Mouse (Mus musculus) Patski (cell line): ENCODE results near the gene Mroh2a. TPM values are rescaled to one million over a fixed set of nuclear protein-coding genes. Genes with fewer than 3 reads are reported as not detected.

Experiments
- ATAC-seq: fragments of 100-300 bp; one replicate; pipeline ENCODE4 v1.8.0; 2021
- CTCF ChIA-PET: fragments of 350-600 bp; sonication (Branson Sonifier 250); formaldehyde crosslinking; loops from one replicate; lab custom pipeline; 2022; ENCODE audit warnings: inconsistent platforms; lab: Charles Lee
- POLR2A ChIA-PET: fragments of 350-600 bp; sonication (Branson Sonifier 250); formaldehyde crosslinking; loops from one replicate; lab custom pipeline; 2022; ENCODE audit warnings: antibody characterized with exemption, inconsistent platforms; lab: Charles Lee
- DNase-seq: peaks from one replicate; pipeline ENCODE4 v3.0.0-alpha.2; 2011; ENCODE audit warnings: low read depth, low spot score
- H3K27me3 ChIP-seq: fragments of 371-371 bp; one replicate; pipeline ENCODE4 v1.5.1; 2021
- CTCF ChIP-seq: fragments of 100-300 bp; IDR thresholded peaks from one replicate; pipeline ENCODE4 v1.5.1; 2021
- in situ Hi-C: fragments of 300-500 bp; cut with MboI; formaldehyde crosslinking; loops from 3 replicates; pipeline ENCODE4 v1.11.1; 2018; ENCODE audit warnings: low pct_unique_long_range_greater_than_20kb, mixed read lengths
- polyA plus RNA-seq: library from polyadenylated mRNA; unstranded; gene quantifications from one replicate; pipeline ENCODE4 v1.2.3, GENCODE M21; 2021

The Mroh2a gene
- polyA plus RNA-seq, 1 experiment from 2014 or later, result 2.3 TPM

DNA sequence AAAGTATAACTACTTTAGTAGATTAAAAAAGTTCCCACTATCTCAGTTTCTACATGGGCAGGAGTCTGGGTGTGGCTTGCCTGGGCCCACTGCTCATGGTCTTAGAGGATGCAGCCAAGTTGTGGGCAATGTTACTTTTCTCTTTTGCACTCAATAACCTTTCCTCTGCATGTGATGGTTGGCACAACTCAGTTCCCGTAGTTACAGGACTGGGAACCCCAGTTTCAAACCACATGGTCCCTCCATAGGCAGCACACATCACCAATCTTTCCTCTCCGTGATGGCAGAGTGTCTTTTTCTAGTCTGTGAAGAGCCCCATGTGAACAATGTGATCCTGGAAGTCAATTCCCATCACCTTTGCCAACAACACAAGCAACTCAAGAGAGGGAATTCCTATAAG lies 696 bp downstream of the Mroh2a start:
- ChIA-PET CTCF (no interaction called here), POLR2A (no interaction called here)
- TF ChIP-seq CTCF, result no peak
- ATAC-seq (no peak), DNase-seq (no peak)
- no peaks in the 10 kb centered on the region for H3K27me3 ChIP-seq
- in situ Hi-C loops, result no loop called here

DNA sequence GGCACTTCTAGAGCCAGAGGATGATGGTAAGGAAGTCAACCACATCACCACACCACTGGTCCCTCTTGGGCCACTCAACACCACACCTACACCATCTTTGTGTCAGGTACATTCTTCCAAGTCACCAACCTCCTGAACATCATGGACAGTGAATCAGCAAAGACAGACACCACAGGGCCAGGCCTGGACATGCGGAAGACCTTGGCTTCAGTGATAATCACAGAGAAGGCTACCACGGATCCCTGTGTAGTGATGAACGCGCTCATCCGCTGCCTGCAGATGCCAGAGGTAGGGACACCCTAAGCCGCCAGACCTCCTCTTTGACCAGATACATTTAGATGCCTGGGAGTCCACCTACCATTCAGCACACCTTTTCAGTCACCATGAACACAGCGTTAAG lies 1.3 kb downstream of the Mroh2a start:
- H3K27me3 ChIP-seq, result no peaks in the 10 kb centered on the region
- ATAC-seq (no peak), DNase-seq (no peak)
- in situ Hi-C loops, result no loop called here
- TF ChIP-seq CTCF, result no peak
- CTCF ChIA-PET, result no interaction called here
- POLR2A ChIA-PET, result no interaction called here

DNA sequence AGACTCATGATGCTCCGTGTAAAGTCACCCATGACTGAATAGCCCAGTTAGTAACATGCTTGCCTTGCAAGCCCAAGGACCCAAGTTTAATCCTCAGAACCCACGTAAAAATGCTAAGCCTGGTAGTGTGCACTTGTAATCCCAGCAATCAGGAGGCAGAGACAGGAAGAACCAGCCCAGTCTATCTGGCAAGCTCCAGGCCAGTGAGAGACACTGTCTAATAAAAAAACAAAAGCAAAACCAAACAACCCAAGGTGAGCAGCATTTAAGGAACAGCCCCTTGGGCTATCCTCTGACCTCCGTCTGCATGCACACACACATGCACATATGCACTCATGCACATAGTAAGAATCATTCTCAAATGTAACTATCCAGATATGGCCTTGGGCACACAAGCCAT lies 2.8 kb downstream of the Mroh2a start:
- DNase-seq (no peak), ATAC-seq (no peak)
- CTCF ChIA-PET, result no interaction called here
- no peak for TF ChIP-seq CTCF
- H3K27me3 ChIP-seq, result no peaks in the 10 kb centered on the region
- POLR2A ChIA-PET, result no interaction called here
- in situ Hi-C loops, result no loop called here

DNA sequence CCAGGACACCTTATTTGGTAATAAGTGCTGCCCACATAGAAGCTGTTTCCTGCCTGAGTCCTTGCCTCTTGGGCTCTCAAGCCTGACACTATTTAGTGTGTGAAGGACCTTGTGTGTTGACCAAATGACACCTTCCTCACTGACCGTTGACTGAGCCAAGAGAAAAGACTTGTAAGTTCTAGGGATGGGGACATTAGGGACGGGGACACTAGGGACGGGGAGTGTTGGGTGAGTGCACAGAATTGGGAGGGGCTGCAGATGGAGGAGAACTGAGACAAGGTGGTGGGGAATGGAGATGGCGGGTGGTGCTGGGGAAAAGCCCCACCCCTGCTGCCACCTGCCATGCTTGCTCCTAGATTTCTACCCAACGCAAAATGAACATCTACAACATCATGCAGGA lies 3.2 kb downstream of the Mroh2a start:
- ChIA-PET POLR2A (no interaction called here), CTCF (interaction anchor here (1.5 kb wide), 1 partner anchor 34 kb away, joined by 4 read pairs; no protein-coding TSS in a partner anchor)
- ATAC-seq, result no peak
- in situ Hi-C loops, result no loop called here
- no peaks in the 10 kb centered on the region for H3K27me3 ChIP-seq
- no peak for TF ChIP-seq CTCF
- DNase-seq, result no peak

DNA sequence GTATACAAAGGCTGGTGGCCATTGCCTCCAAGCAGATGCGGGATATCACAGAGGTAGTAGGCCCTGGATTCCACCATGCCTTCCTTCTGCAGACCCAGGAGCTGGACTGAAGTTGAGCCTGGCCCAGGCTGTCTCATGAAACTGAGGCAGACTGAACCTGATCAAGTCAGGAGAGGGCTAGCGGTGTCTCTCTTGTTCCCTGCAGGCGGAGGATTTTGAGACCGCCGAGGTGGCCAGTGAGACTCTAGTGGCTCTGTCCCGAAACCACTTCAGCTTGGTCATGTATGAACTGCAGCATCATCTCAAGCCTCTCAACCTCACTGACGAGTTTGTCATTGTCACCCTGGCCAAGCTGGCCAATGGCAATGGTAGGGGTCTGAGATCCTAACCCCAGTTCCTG lies 3.6 kb downstream of the Mroh2a start:
- H3K27me3 ChIP-seq, result no peaks in the 10 kb centered on the region
- in situ Hi-C loops, result no loop called here
- DNase-seq (no peak), ATAC-seq (no peak)
- POLR2A ChIA-PET, result no interaction called here
- CTCF ChIA-PET, result interaction anchor here (1.1 to 1.5 kb wide), 2 partner anchors 8 to 33 kb away, joined by 3 to 4 read pairs; no protein-coding TSS in a partner anchor
- TF ChIP-seq CTCF, result no peak

DNA sequence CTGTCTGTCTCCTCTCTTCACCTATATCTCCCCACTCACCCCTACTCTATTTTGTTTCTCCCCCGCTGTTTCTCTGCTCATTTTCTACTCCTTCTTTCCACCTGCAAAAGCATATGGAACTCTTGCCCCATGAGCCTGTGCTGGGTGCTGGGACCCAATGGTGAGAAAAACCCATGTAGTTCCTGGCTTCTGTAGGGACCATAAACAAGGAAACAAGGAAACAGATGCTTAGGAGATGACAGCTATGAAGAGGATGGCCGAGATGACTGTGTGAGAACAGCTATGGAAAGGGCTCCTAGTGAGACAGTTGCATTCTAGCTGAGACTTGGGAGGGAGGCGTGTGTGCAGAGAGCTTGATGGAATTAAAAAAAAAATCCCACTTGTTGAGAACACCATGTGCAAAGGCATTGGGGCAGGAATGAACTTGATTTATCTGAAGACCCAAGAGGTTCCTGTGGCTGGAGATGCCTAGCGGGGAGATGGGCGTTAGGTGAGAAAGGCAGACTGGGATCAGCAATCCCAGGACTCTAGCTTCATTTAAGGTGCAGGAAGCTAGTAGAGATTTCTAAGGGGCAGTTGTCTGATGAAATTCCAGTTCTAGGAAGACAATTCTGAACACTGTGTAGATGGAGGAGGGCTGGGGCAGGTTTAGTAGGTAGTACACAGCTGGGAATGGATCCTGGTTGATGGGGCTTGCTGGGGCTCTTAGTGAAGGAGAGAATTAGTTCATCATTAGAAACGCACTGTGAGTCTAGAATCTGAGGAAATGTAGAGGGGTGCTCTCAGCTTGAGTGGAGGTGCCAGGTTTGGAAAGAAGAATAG lies 4.4 kb downstream of the Mroh2a start:
- DNase-seq, result no peak
- H3K27me3 ChIP-seq, result no peaks in the 10 kb centered on the region
- no peak for TF ChIP-seq CTCF
- ChIA-PET POLR2A (interaction anchor here (1.0 kb wide), 1 partner anchor 21 kb away, joined by 3 read pairs; no protein-coding TSS in a partner anchor), CTCF (interaction anchor here (1.1 to 1.5 kb wide), 2 partner anchors 9 to 32 kb away, joined by 3 to 4 read pairs; no protein-coding TSS in a partner anchor)
- ATAC-seq, result no peak
- in situ Hi-C loops, result no loop called here

DNA sequence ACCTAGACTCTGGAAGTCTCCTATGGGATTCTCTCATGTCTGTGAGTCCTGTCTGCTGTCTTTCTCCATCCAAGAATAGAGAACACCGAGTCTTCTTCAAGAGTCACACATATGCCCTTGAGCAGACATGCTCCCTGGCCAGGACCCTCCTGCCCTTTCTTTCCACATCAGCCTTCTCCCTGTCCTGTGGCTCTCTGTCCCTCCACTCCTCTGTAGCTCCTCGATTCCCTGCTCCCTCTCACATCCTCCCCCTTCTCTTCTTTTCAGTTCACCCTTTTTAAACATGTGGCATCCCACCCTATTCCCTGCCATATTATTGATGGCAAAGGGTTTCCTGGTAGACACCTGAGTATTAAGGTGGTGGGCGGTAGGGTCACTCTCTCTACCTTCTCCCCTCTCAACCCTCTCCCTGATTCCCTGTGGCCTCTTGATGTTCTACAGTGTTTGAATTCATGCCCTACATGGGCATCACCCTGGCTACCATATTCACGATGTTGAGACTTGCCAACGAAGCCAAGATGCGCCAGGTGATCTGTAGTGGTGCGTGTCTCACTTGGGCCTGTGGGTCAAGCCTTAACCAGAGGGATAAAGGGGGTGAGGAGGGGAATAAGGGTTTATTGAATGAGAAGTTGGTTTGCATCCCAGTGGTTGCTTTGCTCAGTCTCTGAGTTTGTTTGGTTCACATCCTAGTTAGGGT lies 5.2 kb downstream of the Mroh2a start:
- no peak for DNase-seq
- in situ Hi-C loops, result no loop called here
- no peaks in the 10 kb centered on the region for H3K27me3 ChIP-seq
- POLR2A ChIA-PET, result interaction anchor here (1.0 kb wide), 1 partner anchor 20 kb away, joined by 3 read pairs; no protein-coding TSS in a partner anchor
- ATAC-seq, result no peak
- CTCF ChIA-PET, result interaction anchor here (1.0 to 1.3 kb wide), 3 partner anchors 9 to 16 kb away, joined by 3 to 4 read pairs (median 3); no protein-coding TSS in a partner anchor
- no peak for TF ChIP-seq CTCF

DNA sequence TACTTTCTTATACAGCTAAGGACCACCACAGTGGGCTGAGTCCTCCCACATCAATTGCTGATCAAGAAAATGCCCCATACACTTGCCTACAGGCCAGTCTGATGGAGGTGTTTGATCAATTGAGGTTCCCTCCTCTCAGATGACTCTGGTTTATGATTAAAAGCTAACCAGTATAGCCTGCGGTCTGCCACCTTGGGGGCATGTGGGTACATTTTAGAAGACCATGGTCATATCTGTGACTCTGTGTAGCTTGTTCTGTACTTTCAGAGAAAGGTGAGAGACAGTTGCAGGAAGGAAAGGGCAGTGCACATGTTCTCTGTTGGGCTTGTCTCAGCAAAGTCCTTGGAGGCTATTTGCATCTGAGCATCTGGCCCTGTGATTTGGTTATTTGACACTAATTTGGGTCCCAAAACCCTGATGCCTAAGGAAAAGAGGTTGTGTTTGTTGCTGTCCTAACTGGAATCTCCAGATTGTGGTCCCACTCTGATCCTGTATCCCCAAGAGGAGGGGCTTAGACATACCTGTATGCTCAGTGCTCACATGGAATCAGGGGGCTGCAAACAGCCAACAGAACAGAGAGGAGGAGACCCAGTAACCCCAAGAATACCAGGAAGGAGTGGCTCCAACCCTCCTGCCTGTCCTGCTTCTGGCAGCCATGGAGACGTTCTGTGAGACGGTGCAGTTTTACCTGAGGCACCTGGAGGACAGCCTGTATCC lies 6.0 kb downstream of the Mroh2a start:
- CTCF ChIA-PET, result interaction anchor here (1.0 to 1.3 kb wide), 2 partner anchors 14 to 15 kb away, joined by 3 to 4 read pairs; no protein-coding TSS in a partner anchor
- TF ChIP-seq CTCF, result no peak
- POLR2A ChIA-PET, result no interaction called here
- ATAC-seq, result no peak
- DNase-seq, result no peak
- in situ Hi-C loops, result no loop called here
- no peaks in the 10 kb centered on the region for H3K27me3 ChIP-seq

DNA sequence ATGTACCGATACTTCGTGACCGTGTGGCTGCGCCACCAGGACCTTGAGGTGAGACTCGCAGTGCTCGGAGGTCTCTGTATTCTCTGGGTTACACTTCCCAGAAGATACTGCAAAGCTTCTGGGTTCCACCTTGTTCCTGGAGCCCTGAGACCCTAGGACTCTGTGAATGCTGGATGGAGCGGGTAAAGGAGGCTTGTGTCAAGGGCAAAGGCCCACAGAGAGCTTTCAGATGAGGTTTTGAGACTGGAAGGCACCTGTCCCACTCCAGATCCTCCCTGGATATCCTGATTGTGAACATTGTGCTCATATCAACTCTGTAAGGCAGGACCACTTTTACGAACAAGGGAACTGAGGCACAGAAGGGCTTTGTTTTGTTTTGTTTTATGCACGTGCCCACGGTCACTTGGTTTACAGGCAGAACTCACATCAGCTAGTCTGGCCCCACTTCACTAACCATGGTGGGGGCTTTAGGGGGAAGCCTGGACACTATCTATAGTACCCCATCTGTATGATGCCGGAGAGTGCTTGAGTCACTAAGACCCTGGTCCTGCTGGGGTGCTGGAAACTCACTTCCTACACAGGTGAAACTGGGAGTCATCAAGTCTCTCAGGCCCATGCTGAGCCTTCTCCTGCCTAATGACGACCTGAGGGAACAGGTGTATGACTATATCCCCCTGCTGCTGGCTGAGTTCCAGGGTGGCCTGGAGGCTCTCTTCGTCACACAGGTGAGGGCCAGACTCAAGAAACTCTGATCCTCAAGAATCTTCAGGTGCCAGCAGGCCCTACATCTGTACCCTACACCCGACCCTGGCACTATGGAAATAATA lies 6.8 kb downstream of the Mroh2a start:
- in situ Hi-C loops, result no loop called here
- ChIA-PET POLR2A (interaction anchor here (0.6 kb wide), 1 partner anchor 67 kb away, joined by 3 read pairs; no protein-coding TSS in a partner anchor), CTCF (interaction anchor here (1.3 to 1.4 kb wide), 2 partner anchors 10 to 20 kb away, joined by 3 read pairs; no protein-coding TSS in a partner anchor)
- DNase-seq, result no peak
- TF ChIP-seq CTCF, result no peak
- H3K27me3 ChIP-seq, result no peaks in the 10 kb centered on the region
- ATAC-seq, result no peak

DNA sequence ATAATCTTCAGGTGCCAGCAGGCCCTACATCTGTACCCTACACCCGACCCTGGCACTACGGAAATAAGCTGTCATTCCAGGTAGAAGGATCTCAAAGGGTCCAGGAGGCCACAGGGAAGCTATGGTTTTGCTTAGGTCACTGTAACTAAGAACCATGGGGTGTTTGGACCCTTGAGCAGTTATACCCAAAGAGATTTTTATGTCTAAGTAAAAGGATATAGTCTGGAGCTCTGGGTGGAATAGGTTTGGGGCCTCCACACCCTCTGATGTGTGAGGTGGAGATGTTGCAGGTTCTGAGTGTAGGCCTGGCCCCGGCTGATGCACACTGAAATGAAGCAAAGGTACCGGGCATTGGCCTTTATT lies 7.4 kb downstream of the Mroh2a start:
- CTCF ChIA-PET, result interaction anchor here (1.3 to 1.4 kb wide), 2 partner anchors 11 to 21 kb away, joined by 3 read pairs; no protein-coding TSS in a partner anchor
- in situ Hi-C loops, result no loop called here
- POLR2A ChIA-PET, result interaction anchor here (0.6 kb wide), 1 partner anchor 68 kb away, joined by 3 read pairs; no protein-coding TSS in a partner anchor

More for the DNA sequence above, 7.4 kb downstream of the Mroh2a start:
- TF ChIP-seq CTCF, result no peak
- H3K27me3 ChIP-seq, result no peaks in the 10 kb centered on the region
- ATAC-seq, result no peak
- no peak for DNase-seq
